Mouse (Mus musculus): ENCODE results near the gene Gm15056. TPM values are rescaled to one million over a fixed set of nuclear protein-coding genes. Genes with fewer than 3 reads are reported as not detected.

Gm15056 gene
- not detected in 2 replicates for polyA plus RNA-seq (2015; fragmentation: Nextera tagmentation; extraction: Ambion mirVana)

DNA sequence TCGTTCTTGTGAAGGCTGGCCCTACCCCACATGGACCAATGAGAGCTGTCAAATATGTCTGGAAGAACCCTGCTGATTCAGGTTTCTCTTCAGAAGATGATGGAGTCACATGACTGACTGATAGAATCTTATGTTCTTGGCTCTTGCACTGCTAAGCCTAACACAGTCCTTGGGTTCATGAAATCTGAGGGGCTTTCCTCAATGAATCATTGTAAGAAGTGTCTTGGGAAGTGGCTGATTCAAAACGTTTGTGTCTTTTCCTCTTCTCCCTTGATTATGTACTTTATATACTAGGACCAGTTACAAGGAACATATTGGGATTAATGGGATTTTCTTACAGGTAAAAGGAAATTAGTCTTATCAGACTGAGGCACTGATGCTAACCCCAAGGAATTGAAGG is at the start of gene Gm15056:
Gm15056 (minus strand) TSS at position 101 of the 400 bp plus-strand sequence.

DNA sequence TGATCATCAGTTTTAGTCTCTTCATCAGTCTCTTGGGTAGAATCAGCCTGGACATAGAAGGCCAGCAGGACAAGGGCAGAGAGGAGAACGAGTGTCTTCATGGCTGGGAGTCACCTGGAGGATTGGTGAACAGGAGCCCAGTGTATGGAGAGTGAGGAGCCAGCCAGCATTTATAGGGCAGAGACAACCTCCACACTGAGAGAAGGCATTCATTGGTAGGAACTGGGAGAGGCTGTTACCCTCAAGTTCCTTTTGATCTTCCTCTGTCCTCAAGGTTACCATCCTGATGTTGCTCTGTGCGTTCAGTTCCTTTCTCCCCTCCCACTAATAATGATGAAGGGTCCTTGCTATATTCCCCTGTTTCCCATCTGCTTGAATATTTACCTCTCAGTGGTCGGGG is 42.2 kb upstream of the Gm15056 start, which contains the start of gene AY761185:
AY761185 (minus strand) TSS at position 101 of the 400 bp plus-strand sequence.

DNA sequence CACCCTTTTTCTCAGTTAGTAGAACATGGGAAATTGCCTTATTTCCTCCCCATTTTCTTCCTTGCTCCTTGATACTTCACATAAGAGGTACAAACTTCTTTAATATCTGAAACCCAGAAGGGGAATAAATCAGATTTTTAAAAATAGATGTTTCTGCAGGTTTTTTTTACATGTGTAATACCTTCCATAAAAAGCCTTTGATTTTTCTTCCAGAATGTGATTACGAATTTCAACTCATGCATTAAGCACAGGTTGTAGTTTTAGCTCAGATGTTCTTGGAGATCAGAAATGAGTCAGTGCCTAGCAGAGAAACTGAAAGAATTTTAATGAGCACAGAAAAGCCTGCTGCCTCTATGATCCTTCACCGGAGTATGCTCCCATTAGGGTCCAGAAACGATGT is 19.5 kb upstream of the Gm15056 start, which contains the start of gene Gm6040:
Gm6040 (minus strand) TSS at position 101 of the 400 bp plus-strand sequence.

DNA sequence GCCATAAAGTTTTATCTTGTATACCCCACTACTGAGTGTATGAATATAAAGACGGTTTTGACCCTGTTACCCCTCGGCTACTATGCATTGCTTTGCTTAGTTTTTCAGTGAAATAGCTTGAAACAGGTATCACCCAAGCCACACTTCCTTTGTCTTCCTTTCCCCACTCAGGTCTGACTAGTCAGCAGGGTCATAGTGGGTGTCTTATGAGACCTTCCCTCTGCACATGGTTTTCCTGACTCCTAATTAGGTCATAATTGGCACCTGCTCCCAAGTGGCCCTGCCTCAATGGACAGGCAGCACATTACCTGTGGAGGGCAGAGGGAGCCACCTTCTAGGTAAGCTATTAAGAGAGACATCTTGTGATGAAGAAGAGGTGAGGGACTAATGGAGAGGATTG is 10.1 kb downstream of the Gm15056 start, which contains the start of gene Defb33:
Defb33 (plus strand) TSS at position 301 of the 400 bp plus-strand sequence.

Other genes starting within 250 kb of the Gm15056 start
- gene Defb33, start 10.0 kb downstream of the Gm15056 start, polyA plus RNA-seq (2015; fragmentation: Nextera tagmentation; extraction: Ambion mirVana), result not detected in 2 replicates
- not detected in 2 replicates for gene Gm6040, start 19.4 kb upstream of the Gm15056 start, polyA plus RNA-seq (2015; fragmentation: Nextera tagmentation; extraction: Ambion mirVana)
- not detected in 2 replicates for gene AY761185, start 42.1 kb upstream of the Gm15056 start, polyA plus RNA-seq (2015; fragmentation: Nextera tagmentation; extraction: Ambion mirVana)
- not detected in 2 replicates for gene Defa21, start 122.9 kb upstream of the Gm15056 start, polyA plus RNA-seq (2015; fragmentation: Nextera tagmentation; extraction: Ambion mirVana)
- not detected in 2 replicates for gene Defa23, start 152.4 kb upstream of the Gm15056 start, polyA plus RNA-seq (2015; fragmentation: Nextera tagmentation; extraction: Ambion mirVana)
- gene Defa35, start 162.4 kb upstream of the Gm15056 start, polyA plus RNA-seq (2015; fragmentation: Nextera tagmentation; extraction: Ambion mirVana), result not detected in 2 replicates
- gene Defa25, start 181.8 kb upstream of the Gm15056 start, polyA plus RNA-seq (2015; fragmentation: Nextera tagmentation; extraction: Ambion mirVana), result not detected in 2 replicates
- gene Gm14851, start 193.4 kb upstream of the Gm15056 start, polyA plus RNA-seq (2015; fragmentation: Nextera tagmentation; extraction: Ambion mirVana), result not detected in 2 replicates
- gene Defa30, start 232.0 kb upstream of the Gm15056 start, polyA plus RNA-seq (2015; fragmentation: Nextera tagmentation; extraction: Ambion mirVana), result not detected in 2 replicates